Mouse (Mus musculus) C3H10T1/2 (cell line): Measurements from ENCODE around the gene Adat2. TPM values are rescaled to one million over a fixed set of nuclear protein-coding genes. Genes with fewer than 3 reads are reported as not detected.

Source experiments
- polyA plus RNA-seq, 2 experiments: library from polyadenylated mRNA; unstranded; fragments of >200 nt; fragmentation: generic; extraction: Trizol; gene quantifications; one replicate each; pipeline ENCODE4 v1.2.1; 2012; ENCODE audit warnings: missing spikeins in 2 of 2

Gene Adat2
- polyA plus RNA-seq = 1 to 10 TPM; 5.8 to 6.0 TPM

GRCm38 (mm10) chr10:13552646-13553497 is at the start of gene Adat2, which contains the start of gene Pex3:
Gene Adat2, plus strand, starts transcription at chr10:13552894.
Gene Pex3, minus strand, starts transcription at chr10:13553142.

Other genes with a start within 250 kb of the Adat2 start
- gene Phactr2, start 78.5 kb upstream of the Adat2 start, polyA plus RNA-seq = under 1 TPM; 0.01 to 0.11 TPM
- 10 to 100 TPM in 1 of 2 experiments, 1 to 10 TPM in 1; 2.7 to 10.9 TPM for gene Fuca2, start 53.4 kb upstream of the Adat2 start, polyA plus RNA-seq
- 1 to 10 TPM; 2.0 to 7.7 TPM for gene Pex3, start 248 bp downstream of the Adat2 start, polyA plus RNA-seq